Mouse (Mus musculus) forebrain, embryonic 14.5 days (tissue): Measurements from ENCODE around the gene Enpp5. TPM values are rescaled to one million over a fixed set of nuclear protein-coding genes. Genes with fewer than 3 reads are reported as not detected.

Experiments used
- ATAC-seq: fragments of 200-750 bp; cut with Nextera tagmentation; 2 replicates; pipeline ENCODE4 v1.8.0; 2017; ENCODE audit warnings: mild to moderate bottlenecking, moderate library complexity
- DNase-seq: peaks from one replicate; pipeline ENCODE4 v3.0.0-alpha.2; 2015; ENCODE audit warnings: low spot score
- H3K27ac ChIP-seq: fragments of 300-500 bp; sonication (generic); 2 replicates; pipeline ENCODE4 v1.5.1; 2014; ENCODE audit warnings: low read depth, mild to moderate bottlenecking, control low read depth, low read length, moderate library complexity
- H3K27me3 ChIP-seq: fragments of 300-500 bp; sonication (generic); replicated peaks from 2 replicates; pipeline ENCODE4 v1.6.1; 2014; ENCODE audit warnings: low read length, control low read depth, mixed read lengths; ENCODE audit not compliant: control insufficient read depth, insufficient read depth
- H3K36me3 ChIP-seq: fragments of 300-500 bp; sonication (generic); 2 replicates; pipeline ENCODE4 v1.6.1; 2014; ENCODE audit warnings: low read length, control low read depth; ENCODE audit not compliant: control insufficient read depth, insufficient read depth
- H3K4me1 ChIP-seq: fragments of 300-500 bp; sonication (generic); 2 replicates; pipeline ENCODE4 v1.6.1; 2014; ENCODE audit warnings: antibody characterized with exemption, low read length, control low read depth; ENCODE audit not compliant: control insufficient read depth, insufficient read depth
- H3K4me2 ChIP-seq: fragments of 300-500 bp; sonication (generic); 2 replicates; pipeline ENCODE4 v1.6.1; 2014; ENCODE audit warnings: mild to moderate bottlenecking, control low read depth, low read length
- H3K4me3 ChIP-seq: fragments of 300-500 bp; sonication (generic); 2 replicates; pipeline ENCODE4 v1.5.1; 2014; ENCODE audit warnings: low read depth, low read length, control low read depth
- H3K9ac ChIP-seq: fragments of 300-500 bp; sonication (generic); 2 replicates; pipeline ENCODE4 v1.6.1; 2014; ENCODE audit warnings: mild to moderate bottlenecking, low read length, control low read depth, moderate library complexity
- H3K9me3 ChIP-seq: fragments of 300-500 bp; sonication (generic); replicated peaks from 2 replicates; pipeline ENCODE4 v1.6.1; 2016; ENCODE audit warnings: low read length, control low read depth, mixed read lengths; ENCODE audit not compliant: control insufficient read depth
- WGBS: fragments of 180-500 bp; shearing (Covaris S2); extraction: QIAGEN DNeasy Blood & Tissue Kit; methylation state at CpG from one replicate; pipeline ENCODE4 v1.1.7; 2014; 5-methylcytosine and 5-hydroxymethylcytosine counted together
- polyA plus RNA-seq: library from polyadenylated mRNA; unstranded; fragments of >200 nt; fragmentation: Nextera tagmentation; extraction: Ambion mirVana; gene quantifications from 2 replicates; pipeline ENCODE4 v1.2.1, GENCODE M21; 2014

The Enpp5 gene
- polyA plus RNA-seq: 38.4 and 49.6 TPM in 2 replicates

- Histone ChIP-seq H3K4me1 (peaks cover 15% of the 10 kb centered on the region; the same call in 1 of the 2 replicates), H3K27ac (peak within 1 kb of the TSS; percentile 81), H3K9ac (peak within 1 kb of the TSS; percentile 71), H3K9me3 (no peaks in the 10 kb centered on the region), H3K27me3 (no peaks in the 10 kb centered on the region), H3K36me3 (peaks cover 7% of the 10 kb centered on the region), H3K4me3 (peak within 1 kb of the TSS; percentile 41), H3K4me2 (peak within 1 kb of the TSS; percentile 60)
- WGBS: under 1% methylated on average over 31 of the region's 31 CpGs
- ATAC-seq (peak; percentile 99), DNase-seq (peak; percentile 95)
Observed at GRCm38 (mm10) chr17:44078631-44079350, at the start of gene Enpp5. Gene Enpp5 (plus strand): TSS chr17:44078813.

- no peaks in the 10 kb centered on the region for H3K9me3 ChIP-seq
- 77% methylated on average over 5 of the region's 5 CpGs for WGBS
- no peak for ATAC-seq
Observed at GRCm38 (mm10) chr17:44029616-44030015, 49.0 kb upstream of the Enpp5 start.

GRCm38 (mm10) chr17:44030776-44031587 is 47.6 kb upstream of the Enpp5 start:
- H3K4me2 ChIP-seq: no peak overlapping the region
- no peak overlapping the region for H3K9ac ChIP-seq
- H3K9me3 ChIP-seq: no peaks in the 10 kb centered on the region
- H3K4me1 ChIP-seq: peaks cover 17% of the 10 kb centered on the region
- no peak for DNase-seq
- H3K27me3 ChIP-seq: no peaks in the 10 kb centered on the region
- 11% methylated on average over 3 of the region's 3 CpGs for WGBS
- H3K27ac ChIP-seq: no peak overlapping the region
- no peak overlapping the region for H3K4me3 ChIP-seq
- no peak for ATAC-seq
- H3K36me3 ChIP-seq: no peaks in the 10 kb centered on the region

More at GRCm38 (mm10) chr17:44029616-44030015, 49.0 kb upstream of the Enpp5 start:
- no peak overlapping the region for H3K4me3 ChIP-seq
- no peaks in the 10 kb centered on the region for H3K36me3 ChIP-seq
- H3K4me1 ChIP-seq: peaks cover 22% of the 10 kb centered on the region
- H3K27me3 ChIP-seq: no peaks in the 10 kb centered on the region
- H3K27ac ChIP-seq: no peak overlapping the region
- no peak for DNase-seq
- no peak overlapping the region for H3K4me2 ChIP-seq
- H3K9ac ChIP-seq: no peak overlapping the region

GRCm38 (mm10) chr17:44035005-44035404 is 43.6 kb upstream of the Enpp5 start:
- ATAC-seq: no peak
- 96% methylated on average over 1 of the region's 1 CpGs for WGBS

GRCm38 (mm10) chr17:44038656-44039055 is 40.0 kb upstream of the Enpp5 start:
- no peaks in the 10 kb centered on the region for H3K9me3 ChIP-seq
- peak; percentile 79 for DNase-seq
- H3K36me3 ChIP-seq: no peaks in the 10 kb centered on the region
- peak; percentile 50; the same call in 1 of the 2 replicates for ATAC-seq
- WGBS: 63% methylated on average over 9 of the region's 9 CpGs
- no peaks in the 10 kb centered on the region for H3K27me3 ChIP-seq
- no peak overlapping the region for H3K4me2 ChIP-seq
- H3K9ac ChIP-seq: no peak overlapping the region
- no peak overlapping the region for H3K4me3 ChIP-seq
- no peaks in the 10 kb centered on the region for H3K4me1 ChIP-seq
- H3K27ac ChIP-seq: no peak overlapping the region

More at GRCm38 (mm10) chr17:44035005-44035404, 43.6 kb upstream of the Enpp5 start:
- no peak for DNase-seq
- Histone ChIP-seq H3K27me3 (no peaks in the 10 kb centered on the region), H3K4me1 (peaks cover 8% of the 10 kb centered on the region), H3K4me3 (no peak overlapping the region), H3K9ac (no peak overlapping the region), H3K27ac (no peak overlapping the region), H3K4me2 (no peak overlapping the region), H3K9me3 (no peaks in the 10 kb centered on the region), H3K36me3 (no peaks in the 10 kb centered on the region)

GRCm38 (mm10) chr17:44040449-44040848 is 38.2 kb upstream of the Enpp5 start:
- Histone ChIP-seq H3K4me3 (no peak overlapping the region), H3K9me3 (no peaks in the 10 kb centered on the region), H3K4me2 (no peak overlapping the region), H3K27ac (no peak overlapping the region), H3K27me3 (no peaks in the 10 kb centered on the region), H3K9ac (no peak overlapping the region), H3K36me3 (no peaks in the 10 kb centered on the region), H3K4me1 (no peaks in the 10 kb centered on the region)
- 96% methylated on average over 2 of the region's 2 CpGs for WGBS
- no peak for ATAC-seq
- no peak for DNase-seq

GRCm38 (mm10) chr17:44042301-44042700 is 36.3 kb upstream of the Enpp5 start:
- H3K4me2 ChIP-seq: no peak overlapping the region
- H3K27ac ChIP-seq: no peak overlapping the region
- H3K4me1 ChIP-seq: no peaks in the 10 kb centered on the region
- no peaks in the 10 kb centered on the region for H3K36me3 ChIP-seq
- no peak for ATAC-seq
- H3K9me3 ChIP-seq: no peaks in the 10 kb centered on the region
- H3K4me3 ChIP-seq: no peak overlapping the region
- 85% methylated on average over 2 of the region's 2 CpGs for WGBS
- no peak for DNase-seq
- no peaks in the 10 kb centered on the region for H3K27me3 ChIP-seq
- no peak overlapping the region for H3K9ac ChIP-seq

- no peaks in the 10 kb centered on the region for H3K36me3 ChIP-seq
- ATAC-seq (no peak), DNase-seq (no peak)
- no peak overlapping the region for H3K4me3 ChIP-seq
- WGBS: 88% methylated on average over 8 of the region's 8 CpGs
- no peak overlapping the region for H3K4me2 ChIP-seq
- no peaks in the 10 kb centered on the region for H3K27me3 ChIP-seq
- no peak overlapping the region for H3K27ac ChIP-seq
- no peaks in the 10 kb centered on the region for H3K4me1 ChIP-seq
- no peaks in the 10 kb centered on the region for H3K9me3 ChIP-seq
- H3K9ac ChIP-seq: no peak overlapping the region
Observed at GRCm38 (mm10) chr17:44042861-44043260, 35.8 kb upstream of the Enpp5 start.

GRCm38 (mm10) chr17:44053427-44053826 is 25.2 kb upstream of the Enpp5 start:
- Histone ChIP-seq H3K9ac (no peak overlapping the region), H3K27me3 (no peaks in the 10 kb centered on the region), H3K27ac (no peak overlapping the region), H3K4me2 (no peak overlapping the region), H3K4me1 (no peaks in the 10 kb centered on the region), H3K36me3 (no peaks in the 10 kb centered on the region), H3K4me3 (no peak overlapping the region), H3K9me3 (no peaks in the 10 kb centered on the region)
- DNase-seq (no peak), ATAC-seq (no peak)
- 82% methylated on average over 4 of the region's 4 CpGs for WGBS
